Mouse (Mus musculus): Measurements from ENCODE around the gene Ifngr1. TPM values are rescaled to one million over a fixed set of nuclear protein-coding genes. Genes with fewer than 3 reads are reported as not detected.

Gene Ifngr1
- polyA plus RNA-seq, 1 experiment, result 16.0 TPM

DNA sequence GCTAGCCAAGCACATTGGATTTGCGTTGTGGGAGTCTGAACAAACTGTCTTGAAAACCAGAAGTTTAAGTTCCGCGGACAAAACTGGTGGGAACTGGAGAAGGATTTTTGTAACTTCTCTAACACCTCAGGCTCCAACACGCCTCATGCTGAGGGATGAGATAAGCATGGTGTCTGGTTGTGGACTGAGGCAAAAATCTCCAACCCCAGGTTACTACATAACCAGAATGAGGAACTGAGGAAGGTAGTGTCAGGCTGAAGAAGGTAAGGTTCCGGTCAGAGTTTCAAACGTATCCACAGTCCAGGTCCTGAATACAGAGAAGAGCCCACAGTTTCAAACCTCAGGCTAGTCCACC, 486 bp upstream of the Ifngr1 start:
- Histone ChIP-seq H3K27me3 (ENCODE audit: control insufficient read depth, insufficient read depth, low read length) (no peaks in the 10 kb centered on the region), H3K27ac (ENCODE audit: insufficient read depth, low read length) (no peak overlapping the region), H3K4me1 (ENCODE audit: control insufficient read depth, insufficient read depth, low read length) (peaks cover 5% of the 10 kb centered on the region; the same call in 1 of the 2 replicates), H3K4me3 (replicated peaks; ENCODE audit: insufficient read depth, low read depth, low read length) (peak overlapping the region; percentile 78)
- no peak for DNase-seq
- TF ChIP-seq POLR2A (IDR thresholded peaks at IDR 0.05; ENCODE audit: borderline replicate concordance, insufficient read depth, low read length) (no peak), CTCF (IDR thresholded peaks at IDR 0.05; ENCODE audit: borderline replicate concordance, insufficient read depth, low read depth, low read length) (no peak)
- 33% methylated on average over 6 of the region's 6 CpGs for WGBS

GRCm38 (mm10) chr10:19592556-19592955, 807 bp downstream of the Ifngr1 start:
- H3K27ac ChIP-seq (ENCODE audit: insufficient read depth, low read length), result no peak overlapping the region
- H3K4me3 ChIP-seq (replicated peaks; ENCODE audit: insufficient read depth, low read depth, low read length), result peak overlapping the region; percentile 78
- H3K4me1 ChIP-seq (ENCODE audit: control insufficient read depth, insufficient read depth, low read length), result peaks cover 5% of the 10 kb centered on the region; the same call in 1 of the 2 replicates
- no peaks in the 10 kb centered on the region for H3K27me3 ChIP-seq (ENCODE audit: control insufficient read depth, insufficient read depth, low read length)
- WGBS, result under 1% methylated on average over 3 of the region's 3 CpGs
- peak in 1 of 2 experiments; percentile 13 for DNase-seq
- TF ChIP-seq CTCF (IDR thresholded peaks at IDR 0.05; ENCODE audit: borderline replicate concordance, insufficient read depth, low read depth, low read length), result no peak
- no peak for TF ChIP-seq POLR2A (IDR thresholded peaks at IDR 0.05; ENCODE audit: borderline replicate concordance, insufficient read depth, low read length)

GRCm38 (mm10) chr10:19593296-19593695, 1.5 kb downstream of the Ifngr1 start:
- H3K4me1 ChIP-seq (ENCODE audit: control insufficient read depth, insufficient read depth, low read length), result peaks cover 5% of the 10 kb centered on the region; the same call in 1 of the 2 replicates
- no peak overlapping the region for H3K27ac ChIP-seq (ENCODE audit: insufficient read depth, low read length)
- TF ChIP-seq CTCF (IDR thresholded peaks at IDR 0.05; ENCODE audit: borderline replicate concordance, insufficient read depth, low read depth, low read length), result no peak
- DNase-seq, result no peak
- H3K27me3 ChIP-seq (ENCODE audit: control insufficient read depth, insufficient read depth, low read length), result no peaks in the 10 kb centered on the region
- WGBS, result 94% methylated on average over 3 of the region's 3 CpGs
- H3K4me3 ChIP-seq (replicated peaks; ENCODE audit: insufficient read depth, low read depth, low read length), result no peak overlapping the region

DNA sequence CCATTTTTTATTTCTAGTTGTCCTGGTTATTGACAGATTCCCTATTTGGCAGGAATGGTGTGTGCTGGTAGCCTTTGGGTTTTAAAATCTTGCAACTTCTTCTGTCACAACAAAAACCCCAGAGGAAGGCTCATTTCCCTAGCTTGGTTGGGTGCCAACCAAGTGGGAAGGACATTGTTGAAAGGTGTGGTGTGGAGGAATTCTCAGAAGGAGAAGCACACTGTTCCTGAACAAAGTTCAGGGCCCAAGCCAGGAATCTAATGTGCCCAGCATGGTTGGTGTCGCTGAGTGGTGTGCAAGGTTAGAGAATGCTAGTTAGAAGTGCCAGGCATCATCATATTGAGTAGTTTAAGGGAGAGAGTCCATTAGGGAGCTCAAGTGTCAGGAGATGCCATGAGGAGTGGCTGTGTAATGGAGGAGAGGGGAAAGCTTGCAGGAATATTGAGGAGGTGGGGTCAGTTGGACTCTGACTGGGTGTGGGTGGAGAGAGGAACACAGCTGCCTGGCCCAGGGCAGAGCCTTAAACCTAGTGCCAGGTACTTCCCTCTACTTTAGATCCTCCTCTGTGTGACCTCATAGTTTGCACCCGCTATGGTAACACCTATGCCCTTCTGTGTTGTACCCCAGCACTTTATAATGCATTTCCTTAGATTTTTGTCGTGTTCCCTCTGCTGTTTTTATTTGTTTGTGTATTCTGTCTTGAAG, 2.6 kb downstream of the Ifngr1 start:
- no peak for DNase-seq
- Histone ChIP-seq H3K4me3 (replicated peaks; ENCODE audit: insufficient read depth, low read depth, low read length) (no peak overlapping the region), H3K27ac (ENCODE audit: insufficient read depth, low read length) (no peak overlapping the region), H3K4me1 (ENCODE audit: control insufficient read depth, insufficient read depth, low read length) (peaks cover 5% of the 10 kb centered on the region; the same call in 1 of the 2 replicates), H3K27me3 (ENCODE audit: control insufficient read depth, insufficient read depth, low read length) (no peaks in the 10 kb centered on the region)
- no peak for TF ChIP-seq POLR2A (IDR thresholded peaks at IDR 0.05; ENCODE audit: borderline replicate concordance, insufficient read depth, low read length)
- 80% methylated on average over 3 of the region's 3 CpGs for WGBS

- Histone ChIP-seq H3K4me1 (ENCODE audit: control insufficient read depth, insufficient read depth, low read length) (peaks cover 5% of the 10 kb centered on the region; the same call in 1 of the 2 replicates), H3K4me3 (replicated peaks; ENCODE audit: insufficient read depth, low read depth, low read length) (no peak overlapping the region), H3K27ac (ENCODE audit: insufficient read depth, low read length) (no peak overlapping the region), H3K27me3 (ENCODE audit: control insufficient read depth, insufficient read depth, low read length) (no peaks in the 10 kb centered on the region)
- TF ChIP-seq POLR2A (IDR thresholded peaks at IDR 0.05; ENCODE audit: borderline replicate concordance, insufficient read depth, low read length) (no peak), CTCF (IDR thresholded peaks at IDR 0.05; ENCODE audit: borderline replicate concordance, insufficient read depth, low read depth, low read length) (no peak)
- 89% methylated on average over 4 of the region's 4 CpGs for WGBS
- no peak for DNase-seq
Measured at GRCm38 (mm10) chr10:19596866-19597265, 5.1 kb downstream of the Ifngr1 start.

- peaks cover 3% of the 10 kb centered on the region; the same call in 1 of the 2 replicates for H3K4me1 ChIP-seq (ENCODE audit: control insufficient read depth, insufficient read depth, low read length)
- TF ChIP-seq POLR2A (IDR thresholded peaks at IDR 0.05; ENCODE audit: borderline replicate concordance, insufficient read depth, low read length) (no peak), CTCF (IDR thresholded peaks at IDR 0.05; ENCODE audit: borderline replicate concordance, insufficient read depth, low read depth, low read length) (no peak)
- H3K27ac ChIP-seq (ENCODE audit: insufficient read depth, low read length), result no peak overlapping the region
- 94% methylated on average over 11 of the region's 11 CpGs for WGBS
- DNase-seq, result no peak
- H3K27me3 ChIP-seq (ENCODE audit: control insufficient read depth, insufficient read depth, low read length), result no peaks in the 10 kb centered on the region
- no peak overlapping the region for H3K4me3 ChIP-seq (replicated peaks; ENCODE audit: insufficient read depth, low read depth, low read length)
Measured at GRCm38 (mm10) chr10:19598091-19598490, 6.3 kb downstream of the Ifngr1 start.

DNA sequence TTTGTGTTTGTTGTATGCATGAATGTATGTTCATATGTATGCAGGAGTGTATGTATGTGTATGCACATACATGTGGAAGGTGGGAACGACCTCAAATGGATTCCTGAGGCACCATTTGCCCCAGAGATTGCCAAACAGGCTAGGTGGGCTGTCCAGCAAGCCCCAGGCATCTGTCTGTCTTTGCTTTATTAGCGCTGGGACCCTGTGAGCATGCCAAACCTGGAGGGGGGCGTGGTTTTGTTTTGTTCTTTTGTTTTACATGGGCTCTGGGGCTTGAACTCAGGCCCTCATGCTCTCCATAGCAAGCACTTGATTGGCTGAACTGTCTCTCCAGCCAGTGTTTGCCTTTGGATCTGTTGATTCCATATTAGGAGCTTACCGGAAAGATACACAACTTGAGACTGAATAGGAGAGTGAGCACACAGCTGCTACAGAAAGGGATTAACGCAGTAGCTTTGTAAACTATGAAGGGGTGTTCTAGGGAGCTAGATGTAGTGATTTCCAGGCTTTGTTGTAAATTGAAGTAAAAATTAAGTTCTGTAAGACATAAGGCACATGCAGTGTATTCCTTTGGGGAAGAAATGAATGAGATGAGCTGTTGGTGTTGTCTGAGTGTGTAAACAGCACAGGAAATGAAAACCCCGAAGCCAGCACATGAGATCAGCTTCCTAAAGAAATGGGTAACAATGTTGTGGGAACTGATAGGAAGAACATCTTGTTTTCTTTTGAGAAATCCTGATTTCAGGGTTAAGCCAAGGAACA, 7.8 kb downstream of the Ifngr1 start:
- Histone ChIP-seq H3K27ac (ENCODE audit: insufficient read depth, low read length) (no peak overlapping the region), H3K4me1 (ENCODE audit: control insufficient read depth, insufficient read depth, low read length) (no peaks in the 10 kb centered on the region), H3K27me3 (ENCODE audit: control insufficient read depth, insufficient read depth, low read length) (no peaks in the 10 kb centered on the region), H3K4me3 (replicated peaks; ENCODE audit: insufficient read depth, low read depth, low read length) (no peak overlapping the region)
- WGBS, result 42% methylated on average over 6 of the region's 6 CpGs
- no peak for DNase-seq
- TF ChIP-seq CTCF (IDR thresholded peaks at IDR 0.05; ENCODE audit: borderline replicate concordance, insufficient read depth, low read depth, low read length) (no peak), POLR2A (IDR thresholded peaks at IDR 0.05; ENCODE audit: borderline replicate concordance, insufficient read depth, low read length) (no peak)

DNA sequence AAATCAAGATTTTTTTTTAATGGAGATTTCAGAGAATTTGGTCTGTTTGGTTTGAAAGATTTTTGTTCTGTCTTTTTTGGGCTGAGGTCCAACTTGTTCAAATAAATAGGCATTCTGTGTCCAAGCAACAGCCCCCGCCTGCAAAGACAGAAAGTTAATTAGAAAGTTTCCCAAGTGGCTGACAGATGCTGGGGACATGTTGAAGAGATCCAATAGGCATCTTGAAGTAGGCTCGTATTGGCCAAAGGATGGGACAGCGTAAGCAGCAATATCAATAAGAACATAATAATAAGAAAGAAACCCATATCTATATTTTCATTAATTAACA, 8.3 kb downstream of the Ifngr1 start:
- 38% methylated on average over 3 of the region's 3 CpGs for WGBS
- Histone ChIP-seq H3K27ac (ENCODE audit: insufficient read depth, low read length) (no peak overlapping the region), H3K27me3 (ENCODE audit: control insufficient read depth, insufficient read depth, low read length) (no peaks in the 10 kb centered on the region), H3K4me1 (ENCODE audit: control insufficient read depth, insufficient read depth, low read length) (no peaks in the 10 kb centered on the region), H3K4me3 (replicated peaks; ENCODE audit: insufficient read depth, low read depth, low read length) (no peak overlapping the region)
- DNase-seq, result no peak
- no peak for TF ChIP-seq POLR2A (IDR thresholded peaks at IDR 0.05; ENCODE audit: borderline replicate concordance, insufficient read depth, low read length)
- TF ChIP-seq CTCF (IDR thresholded peaks at IDR 0.05; ENCODE audit: borderline replicate concordance, insufficient read depth, low read depth, low read length), result no peak

Data from cerebellum, adult 2 months (tissue).